Mouse (Mus musculus) T-cell, adult 2 months (primary cell): ENCODE measurements around the gene Ly6g6c.

Experiments used
- DNase-seq: peaks from one replicate; pipeline ENCODE4 v3.0.0; 2022; ENCODE audit warnings: low spot score

Gene Ly6g6c

DNA sequence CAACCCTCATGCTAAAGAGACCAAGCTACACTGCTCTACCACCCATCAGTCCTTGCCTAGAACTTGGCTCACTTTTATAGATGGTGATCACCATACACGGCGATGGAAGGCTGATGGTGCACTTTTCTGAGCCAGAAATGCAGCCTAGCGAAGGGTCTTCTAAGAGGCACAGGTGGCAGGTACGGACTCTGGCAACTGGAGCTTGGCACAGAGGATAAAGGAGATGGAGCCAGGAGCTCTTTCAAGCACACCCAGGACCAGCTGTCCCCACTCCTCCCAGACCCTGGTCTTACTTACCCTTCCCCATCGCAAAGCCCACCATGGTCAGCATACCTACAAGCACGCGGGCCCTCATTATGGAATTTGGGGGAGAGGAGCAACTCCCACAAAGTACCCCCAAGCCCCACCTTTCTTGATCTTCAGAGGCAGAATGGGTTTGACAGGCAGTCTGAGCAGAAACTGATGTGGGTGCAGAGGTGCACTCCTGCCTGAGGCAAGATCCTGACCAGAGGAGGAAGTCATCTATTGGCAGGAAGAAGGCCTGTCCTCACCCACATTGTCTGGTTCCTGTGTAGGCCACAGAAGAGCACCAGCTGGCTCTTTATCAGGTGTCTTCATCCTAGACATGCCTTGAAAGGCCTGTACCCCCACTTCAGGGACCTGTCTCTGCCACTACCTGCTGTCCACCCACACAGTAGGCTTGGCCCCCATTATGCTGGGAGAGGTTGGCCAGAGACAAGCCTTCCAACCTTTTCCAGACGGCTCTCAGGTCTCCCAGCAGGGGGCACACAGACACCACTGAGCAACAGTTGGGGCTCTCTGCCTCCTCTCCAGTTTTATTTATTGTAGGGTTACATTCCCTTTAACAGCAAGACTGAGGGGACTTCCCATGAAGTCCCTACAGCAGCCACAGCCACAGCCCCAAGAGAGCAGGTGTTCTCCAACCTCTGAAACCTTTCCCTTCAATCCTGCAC is 50.1 kb downstream of the Ly6g6c start, which contains the start of gene Ly6g5b:
Gene Ly6g5b (minus strand): TSS at position 383 of the 974 bp plus-strand sequence.
- peak; percentile 66 for DNase-seq
